Mouse (Mus musculus): ENCODE measurements around the gene Chst3.

The Chst3 gene

DNA sequence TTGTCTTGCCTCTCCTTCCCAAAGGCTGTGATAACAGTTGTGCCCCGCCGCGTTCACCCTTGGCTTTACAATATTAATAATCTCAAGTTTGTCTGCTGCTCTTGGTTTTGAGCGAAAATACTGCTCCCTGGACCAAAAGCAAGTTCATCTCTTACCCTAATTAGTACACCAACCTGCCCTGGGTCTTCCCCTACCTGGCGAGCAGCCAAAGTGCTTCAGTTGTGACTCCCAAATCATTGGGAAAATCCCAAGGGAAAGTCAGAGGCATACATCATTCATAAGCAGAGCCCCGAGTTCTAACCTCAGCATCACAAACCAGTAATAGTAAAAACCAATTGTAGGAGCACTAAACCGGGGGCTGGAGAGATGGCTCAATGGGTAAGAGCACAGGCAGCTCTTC lies 26.6 kb upstream of the Chst3 start:
- CTCF ChIA-PET = interaction anchor here (0.6 to 4.7 kb wide), 78 partner anchors 8 to 1356 kb away, joined by 3 to 51 read pairs (median 5); partner anchors contain the start of gene Slc29a3 (in 1 of the 4)
- POLR2A ChIA-PET = interaction anchor here in 3 of 4 experiments (0.8 to 1.8 kb wide), 17 partner anchors 12 to 351 kb away, joined by 3 to 5 read pairs (median 4); partner anchors contain the start of genes Ddit4 (in 1 of the 3) and Psap (in 1 of the 3)

- ChIA-PET CTCF (interaction anchor here (0.6 to 4.7 kb wide), 77 partner anchors 9 to 1355 kb away, joined by 3 to 51 read pairs (median 4); no protein-coding TSS in a partner anchor), POLR2A (interaction anchor here (0.5 to 3.3 kb wide), 25 partner anchors 12 to 720 kb away, joined by 3 to 11 read pairs (median 4); partner anchors contain the start of genes Ddit4 (in 1 of the 4) and Psap (in 1 of the 4))
Observed at GRCm38 (mm10) chr10:60245041-60245440, 26.0 kb upstream of the Chst3 start.

DNA sequence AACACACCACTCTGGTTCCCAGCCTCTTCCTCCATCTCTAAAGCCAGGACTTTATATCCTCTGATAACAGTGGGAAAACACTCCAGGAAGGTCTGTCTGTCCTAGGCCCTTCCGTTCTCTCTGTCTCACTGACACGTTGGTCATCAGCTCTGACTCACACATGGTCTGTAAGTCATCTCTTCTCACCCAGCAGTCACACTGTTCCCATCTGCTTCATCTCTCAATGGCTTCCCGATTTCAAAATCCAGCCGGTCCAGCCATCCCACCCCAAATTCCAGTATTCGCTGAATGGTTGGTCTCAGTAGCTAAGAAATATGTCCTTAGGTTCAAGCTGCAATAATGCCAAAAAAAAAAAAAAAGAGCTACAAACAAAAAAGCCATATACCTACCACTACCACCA lies 24.9 kb upstream of the Chst3 start:
- POLR2A ChIA-PET = interaction anchor here in 3 of 4 experiments (0.7 to 3.3 kb wide), 11 partner anchors 9 to 118 kb away, joined by 3 to 11 read pairs (median 4); no protein-coding TSS in a partner anchor

DNA sequence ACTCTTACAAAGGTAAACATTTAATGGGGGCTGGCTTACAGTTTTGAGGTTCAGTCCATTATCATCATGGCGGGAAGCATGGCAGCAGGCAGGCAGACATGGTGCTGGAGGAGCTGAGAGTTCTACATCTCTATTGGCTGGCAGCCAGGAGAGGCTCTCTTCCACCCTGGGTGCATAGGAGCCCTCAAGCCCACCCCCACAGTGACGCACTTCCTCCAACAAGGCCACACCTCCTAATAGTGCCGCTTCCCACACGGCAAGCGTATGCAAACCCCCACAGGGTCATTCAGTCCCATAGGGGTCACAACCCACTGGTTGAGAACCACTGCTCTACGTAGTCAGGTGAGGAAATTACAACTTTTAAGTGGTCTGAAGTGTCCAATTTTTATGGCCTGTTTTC lies 21.4 kb upstream of the Chst3 start:
- POLR2A ChIA-PET = interaction anchor here in 3 of 4 experiments (0.6 to 3.1 kb wide), 44 partner anchors 10 to 1140 kb away, joined by 3 to 17 read pairs (median 4); partner anchors contain the start of genes Anapc16 (in 1 of the 3), Ascc1 (in 1 of the 3), Chst3 (in 1 of the 3) and P4ha1 (in 1 of the 3)
- CTCF ChIA-PET = interaction anchor here (0.5 to 1.4 kb wide), 19 partner anchors 10 to 246 kb away, joined by 3 to 10 read pairs (median 4); partner anchors contain the start of gene Chst3 (in 1 of the 4)

More for the DNA sequence above, 24.9 kb upstream of the Chst3 start:
- CTCF ChIA-PET = interaction anchor here in 3 of 4 experiments (0.6 to 4.7 kb wide), 15 partner anchors 8 to 542 kb away, joined by 3 to 51 read pairs (median 6); partner anchors contain the start of gene Micu1 (in 1 of the 3)

- POLR2A ChIA-PET = interaction anchor here in 1 of 4 experiments (0.6 to 0.7 kb wide), 2 partner anchors 9 to 556 kb away, joined by 3 read pairs; no protein-coding TSS in a partner anchor
- CTCF ChIA-PET = interaction anchor here (0.6 to 2.8 kb wide), 22 partner anchors 8 to 1536 kb away, joined by 3 to 17 read pairs (median 4); partner anchors contain the start of gene Chst3 (in 1 of the 4)
Observed at GRCm38 (mm10) chr10:60237475-60238154, 18.6 kb upstream of the Chst3 start.

GRCm38 (mm10) chr10:60235876-60236275 lies 16.8 kb upstream of the Chst3 start:
- ChIA-PET POLR2A (interaction anchor here in 1 of 4 experiments (0.5 kb wide), 1 partner anchor 44 kb away, joined by 3 read pairs; no protein-coding TSS in a partner anchor), CTCF (interaction anchor here in 1 of 4 experiments (1.0 kb wide), 1 partner anchor 45 kb away, joined by 3 read pairs; no protein-coding TSS in a partner anchor)

DNA sequence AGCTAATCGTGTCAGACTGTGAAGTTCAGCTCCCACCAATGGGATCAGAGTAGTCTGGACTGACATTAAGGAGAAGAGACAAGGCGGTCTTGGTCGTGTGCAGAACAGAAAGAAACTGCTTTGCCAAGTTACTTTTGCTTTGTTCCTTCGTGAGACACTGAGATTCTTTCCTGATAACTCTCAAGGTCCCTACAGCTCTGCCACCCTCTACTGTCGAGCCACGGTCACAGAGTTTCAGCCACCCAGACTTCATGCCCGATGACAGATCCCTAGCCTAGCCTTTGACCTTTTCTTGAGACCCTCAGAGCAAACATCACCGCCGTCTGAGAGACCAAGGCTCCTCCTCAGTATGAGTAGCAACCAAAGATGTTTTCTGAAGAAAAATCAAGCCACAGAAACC lies 14.9 kb upstream of the Chst3 start:
- CTCF ChIA-PET = interaction anchor here in 3 of 4 experiments (0.7 to 1.7 kb wide), 6 partner anchors 11 to 108 kb away, joined by 4 to 10 read pairs (median 4); no protein-coding TSS in a partner anchor
- POLR2A ChIA-PET = interaction anchor here in 3 of 4 experiments (1.0 to 1.7 kb wide), 5 partner anchors 13 to 83 kb away, joined by 3 to 7 read pairs (median 3); no protein-coding TSS in a partner anchor

GRCm38 (mm10) chr10:60230321-60231088 lies 11.4 kb upstream of the Chst3 start:
- ChIA-PET CTCF (interaction anchor here (0.6 to 2.0 kb wide), 18 partner anchors 10 to 336 kb away, joined by 3 to 13 read pairs (median 4); partner anchors contain the start of genes Chst3 (in 1 of the 4) and Vsir (in 1 of the 4)), POLR2A (interaction anchor here (0.6 to 3.0 kb wide), 27 partner anchors 9 to 665 kb away, joined by 3 to 17 read pairs (median 4); partner anchors contain the start of genes Chst3 (in 2 of the 4) and Ddit4 (in 1 of the 4))

GRCm38 (mm10) chr10:60229113-60229512 lies 10.1 kb upstream of the Chst3 start:
- ChIA-PET CTCF (interaction anchor here (1.1 to 1.5 kb wide), 7 partner anchors 11 to 162 kb away, joined by 3 to 5 read pairs (median 4); no protein-coding TSS in a partner anchor), POLR2A (interaction anchor here in 3 of 4 experiments (0.5 to 3.0 kb wide), 12 partner anchors 10 to 273 kb away, joined by 3 to 17 read pairs (median 4); partner anchors contain the start of gene Chst3 (in 1 of the 3))

- ChIA-PET CTCF (no interaction called here), POLR2A (interaction anchor here in 2 of 4 experiments (0.9 to 1.8 kb wide), 3 partner anchors 10 to 34 kb away, joined by 3 to 5 read pairs (median 3); no protein-coding TSS in a partner anchor)
Observed at GRCm38 (mm10) chr10:60227666-60228065, 8.6 kb upstream of the Chst3 start.

- CTCF ChIA-PET = interaction anchor here in 1 of 4 experiments (1.1 to 2.0 kb wide), 3 partner anchors 33 to 101 kb away, joined by 3 to 5 read pairs (median 4); no protein-coding TSS in a partner anchor
- POLR2A ChIA-PET = interaction anchor here in 2 of 4 experiments (0.9 to 1.1 kb wide), 2 partner anchors 44 to 50 kb away, joined by 3 read pairs; no protein-coding TSS in a partner anchor
Observed at GRCm38 (mm10) chr10:60224601-60225000, 5.5 kb upstream of the Chst3 start.

DNA sequence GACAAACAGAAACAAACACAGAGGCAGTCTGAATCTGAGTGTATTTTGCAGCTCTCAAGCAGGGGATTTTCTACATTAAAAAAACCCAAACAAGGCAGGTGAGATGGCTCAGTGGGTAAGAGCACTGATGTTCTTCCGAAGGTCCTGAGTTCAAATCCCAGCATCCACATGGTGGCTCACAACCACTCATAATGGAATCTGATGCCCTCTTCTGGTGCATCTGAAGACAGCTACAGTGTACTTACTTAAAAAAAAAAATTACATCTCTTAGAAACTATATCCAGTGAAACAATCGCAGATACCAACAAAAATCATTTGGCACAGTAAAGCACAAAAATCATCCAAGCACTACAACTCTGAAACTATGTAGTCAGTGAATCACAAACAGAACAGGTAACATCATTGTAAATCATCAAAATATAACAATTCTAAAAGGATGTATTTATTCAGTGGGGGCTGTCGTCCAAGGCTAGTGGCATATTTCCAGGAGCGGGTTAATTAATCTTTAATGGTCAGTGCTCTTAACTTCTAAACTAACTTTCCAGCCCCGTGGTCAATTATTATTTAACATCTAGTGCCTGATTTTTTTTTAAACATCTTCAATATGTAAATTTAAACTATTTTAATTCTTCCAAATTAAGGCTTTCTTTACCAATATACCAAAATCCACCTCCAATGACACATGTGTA lies 2.7 kb upstream of the Chst3 start:
- ChIA-PET CTCF (interaction anchor here in 2 of 4 experiments (0.8 to 1.7 kb wide), 9 partner anchors 19 to 203 kb away, joined by 3 to 6 read pairs (median 4); no protein-coding TSS in a partner anchor), POLR2A (interaction anchor here in 2 of 4 experiments (1.6 to 5.0 kb wide), 2 partner anchors 13 to 27 kb away, joined by 3 to 25 read pairs; no protein-coding TSS in a partner anchor)

DNA sequence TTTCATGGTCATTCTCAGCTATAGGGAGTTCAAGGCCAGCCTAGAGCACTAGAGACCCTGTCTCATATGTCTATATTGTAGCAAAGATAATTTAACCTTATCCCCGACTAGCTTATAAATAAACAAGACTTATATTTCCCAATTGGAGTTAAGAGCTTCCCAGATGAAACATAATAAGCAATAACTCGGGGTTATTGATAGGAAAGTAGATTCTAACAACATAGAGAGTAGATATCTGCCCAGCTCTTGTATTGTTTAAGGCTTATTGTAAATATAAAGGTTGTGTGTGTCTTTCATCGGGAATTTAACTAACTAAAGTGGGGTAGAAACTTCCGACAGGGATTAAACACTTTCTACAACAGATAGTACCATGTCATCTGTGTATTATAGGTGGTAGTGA lies 1.5 kb upstream of the Chst3 start:
- ChIA-PET POLR2A (interaction anchor here (1.1 to 5.8 kb wide), 10 partner anchors 10 to 73 kb away, joined by 3 to 42 read pairs (median 4); no protein-coding TSS in a partner anchor), CTCF (interaction anchor here (0.6 to 2.9 kb wide), 11 partner anchors 12 to 96 kb away, joined by 3 to 12 read pairs (median 5); no protein-coding TSS in a partner anchor)

DNA sequence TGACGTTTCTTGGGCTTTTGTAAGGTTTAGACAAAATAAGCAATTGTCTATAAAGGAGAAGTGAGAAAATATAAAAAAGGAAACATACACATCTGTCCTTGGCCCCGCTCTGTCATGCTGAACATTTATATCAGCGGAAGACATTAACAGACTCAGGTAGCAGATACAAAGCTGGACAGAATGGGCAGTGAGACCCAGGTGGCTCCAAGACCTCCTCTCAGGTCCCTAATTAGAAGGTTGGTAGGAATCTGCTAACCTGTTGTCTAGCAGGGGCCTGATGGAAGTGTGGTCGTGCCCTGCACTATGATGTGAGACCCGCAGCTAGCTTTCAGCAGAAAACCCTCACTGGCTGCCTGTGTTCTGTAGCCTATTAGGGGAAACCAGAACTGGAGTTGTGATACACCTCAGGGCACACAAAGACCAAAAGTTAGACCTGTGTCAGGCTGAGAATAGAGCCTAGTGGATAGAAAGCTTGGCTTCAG lies 1.0 kb upstream of the Chst3 start:
- POLR2A ChIA-PET = interaction anchor here (0.7 to 5.8 kb wide), 18 partner anchors 9 to 533 kb away, joined by 3 to 42 read pairs (median 4); partner anchors contain the start of gene Slc29a3 (in 1 of the 4)
- CTCF ChIA-PET = interaction anchor here (0.6 to 2.9 kb wide), 13 partner anchors 11 to 96 kb away, joined by 3 to 12 read pairs (median 5); no protein-coding TSS in a partner anchor

DNA sequence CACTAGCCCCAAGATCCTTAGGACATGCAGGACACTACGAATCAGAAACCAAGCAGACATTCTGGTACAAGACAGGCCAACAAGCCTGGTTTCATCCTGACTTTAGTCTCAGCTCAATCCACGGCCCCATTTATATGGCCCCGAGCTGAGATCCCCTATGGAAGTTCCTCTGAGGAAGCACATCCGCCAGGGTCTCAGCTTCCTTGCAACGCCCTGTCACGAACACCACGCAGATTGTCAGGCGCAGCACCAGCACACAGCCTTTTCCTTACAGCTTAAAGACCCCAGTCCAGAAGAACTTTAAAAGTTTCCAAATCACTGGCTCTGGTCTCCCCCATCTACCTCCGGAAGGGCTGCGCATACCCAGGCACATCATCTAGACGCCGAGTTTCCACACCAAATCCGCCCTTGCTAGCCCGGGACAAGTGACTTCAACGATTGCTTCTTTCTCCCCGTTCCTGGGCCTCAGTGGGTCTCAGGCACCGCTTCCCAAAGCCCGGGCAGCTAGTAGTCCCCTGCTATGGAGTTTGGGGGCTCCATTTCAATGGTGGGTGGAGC lies 948 bp downstream of the Chst3 start:
- POLR2A ChIA-PET = interaction anchor here (0.6 to 5.8 kb wide), 21 partner anchors 9 to 67 kb away, joined by 3 to 42 read pairs (median 4); no protein-coding TSS in a partner anchor

More for the DNA sequence above, 948 bp downstream of the Chst3 start:
- CTCF ChIA-PET = interaction anchor here (0.5 to 2.9 kb wide), 11 partner anchors 20 to 70 kb away, joined by 3 to 12 read pairs (median 6); no protein-coding TSS in a partner anchor
